Mouse (Mus musculus) kidney, adult 10 weeks (tissue): ENCODE results near the gene Prkce. TPM values are rescaled to one million over a fixed set of nuclear protein-coding genes. Genes with fewer than 3 reads are reported as not detected.

Experiments
- polyA plus RNA-seq: library from polyadenylated mRNA; stranded (reverse); fragments of 350-450 nt; fragmentation: Illumina TruSeq; extraction: RNeasy Lipid Tissue Mini Kit (QIAGEN cat#74804); gene quantifications from one replicate; pipeline ENCODE4 v1.2.3, GENCODE M21; 2014; ENCODE audit warnings: low read depth, low replicate concordance

The Prkce gene
- polyA plus RNA-seq, result 12.4 TPM

DNA sequence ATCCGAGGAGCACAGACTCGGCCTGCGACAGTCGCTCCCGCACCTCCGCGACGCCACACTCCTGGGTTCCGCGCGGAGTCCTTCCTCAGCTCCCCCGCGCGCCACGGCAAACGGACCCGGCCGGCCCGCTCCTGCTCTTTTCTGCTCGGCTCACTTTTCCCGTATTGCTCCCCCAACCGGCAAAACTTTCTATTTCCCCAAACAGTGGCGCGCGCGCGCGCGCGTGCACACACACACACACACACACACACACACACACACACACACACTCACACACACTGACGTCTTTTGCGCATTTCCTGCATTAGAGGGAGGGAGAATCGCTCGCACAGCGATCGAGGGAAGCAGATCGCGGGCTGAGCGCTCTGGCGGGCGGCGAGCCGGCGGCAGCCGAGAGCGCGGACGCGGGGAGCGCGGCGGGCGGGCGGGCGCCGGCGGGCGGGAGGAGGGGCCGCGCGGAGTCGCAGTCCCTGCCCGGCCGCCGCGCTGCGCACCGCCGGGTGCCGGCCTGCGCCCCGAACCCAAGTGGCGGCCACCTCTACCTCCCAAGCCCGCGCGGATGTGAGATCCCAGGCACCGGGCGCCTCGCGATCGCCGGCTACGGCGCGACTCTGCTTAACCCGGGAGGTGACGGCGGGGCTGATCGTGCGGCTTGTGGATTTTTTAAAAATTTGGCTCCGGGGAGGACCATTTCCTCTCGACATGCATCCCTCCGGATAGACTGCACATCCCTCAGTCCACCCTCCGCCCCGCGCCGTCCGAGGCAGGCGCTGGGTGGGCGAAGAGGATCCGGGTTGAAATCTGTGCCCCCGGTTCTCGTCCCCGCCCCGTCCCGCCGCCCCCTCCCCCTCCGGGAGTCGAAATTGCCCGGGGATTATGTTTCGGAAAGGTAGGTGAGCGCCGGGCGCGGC lies at the start of gene Prkce:
TSS of gene Prkce (plus strand) at position 466 of the 911 bp plus-strand sequence.

DNA sequence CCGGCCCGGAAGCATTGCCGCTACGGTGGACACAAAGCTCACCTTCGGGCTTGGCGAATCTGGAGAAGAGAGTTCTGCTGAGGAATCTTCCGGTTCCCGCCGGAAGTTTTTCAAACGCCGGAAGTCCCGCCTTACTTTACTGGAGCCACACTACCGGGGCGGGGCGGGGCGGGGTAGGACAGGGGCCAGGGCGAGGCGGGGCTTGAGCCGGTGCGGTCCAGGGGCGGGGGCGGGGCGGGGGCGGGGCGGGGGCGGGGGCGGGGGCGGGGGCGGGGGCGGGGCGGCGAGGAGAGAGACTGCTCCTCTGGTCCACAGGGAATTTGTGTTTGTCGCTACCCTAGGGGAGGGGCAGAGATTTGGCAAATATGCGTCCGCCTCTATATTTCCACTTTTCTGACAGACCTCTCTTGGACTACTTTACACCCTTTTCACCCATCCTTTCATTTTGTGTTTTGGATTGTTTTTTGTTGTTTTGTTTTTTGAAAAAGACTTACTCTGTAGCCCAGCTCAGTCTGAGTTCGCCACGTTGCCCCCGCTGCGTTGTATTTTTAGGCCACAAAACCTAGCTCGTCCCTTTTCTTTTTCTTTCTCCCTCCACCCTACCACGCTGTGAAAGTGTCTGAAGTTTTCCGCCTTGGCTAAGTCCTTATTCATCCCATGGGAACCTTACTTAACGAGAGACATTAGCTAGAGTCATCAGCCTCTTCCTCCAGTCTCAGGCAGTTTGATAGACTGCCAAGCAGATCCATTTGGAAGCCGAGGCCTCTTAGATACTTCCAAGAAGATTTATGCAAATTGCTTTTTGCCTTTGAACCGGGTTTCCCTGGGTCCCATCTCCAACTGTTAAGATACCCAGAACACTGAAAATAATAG lies 22.3 kb upstream of the Prkce start, which contains the start of gene Srbd1:
TSS of gene Srbd1 (minus strand) at position 97 of the 873 bp plus-strand sequence.

DNA sequence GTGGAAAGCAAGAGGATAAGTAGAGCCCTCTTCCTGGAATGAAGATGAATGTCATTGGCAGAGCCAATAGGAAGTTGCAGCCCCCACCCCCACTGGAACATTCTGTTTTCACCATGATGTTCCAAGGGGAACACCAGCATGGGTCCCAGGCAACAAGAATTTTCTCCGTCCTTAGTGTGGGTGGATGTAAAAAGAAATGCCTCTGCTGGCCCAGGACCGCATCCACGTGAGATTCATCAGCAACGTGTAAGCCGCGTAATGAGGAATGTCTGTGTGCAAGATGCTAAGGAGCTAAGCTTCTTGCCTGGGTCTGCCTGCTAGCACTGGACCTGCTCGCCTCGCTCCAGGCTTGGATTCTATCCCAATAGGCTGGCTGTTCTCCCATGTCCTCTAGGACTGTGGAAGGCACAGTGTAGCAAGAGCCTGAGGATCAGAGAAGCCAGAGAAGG lies 337.6 kb downstream of the Prkce start, which contains the start of gene Gm10309:
TSS of gene Gm10309 (minus strand) at position 50 of the 449 bp plus-strand sequence.

Other genes starting within 250 kb of the Prkce start
- 10.0 TPM for gene Srbd1, start 22.6 kb upstream of the Prkce start, polyA plus RNA-seq